Mouse (Mus musculus) embryonic fibroblast, embryonic 13.5 days (primary cell): ENCODE measurements around the gene Rbm18. TPM values are rescaled to one million over a fixed set of nuclear protein-coding genes. Genes with fewer than 3 reads are reported as not detected.
A peak's percentile ranks its signal among the peaks of the same experiment; 100 is the strongest.

Source experiments
- H3K27ac ChIP-seq: 2 replicates; pipeline ENCODE4 v1.5.1; 2012; ENCODE audit warnings: low read length, control low read depth, inconsistent platforms; ENCODE audit not compliant: insufficient read depth
- H3K4me1 ChIP-seq: 2 replicates; pipeline ENCODE4 v1.6.1; 2011; ENCODE audit warnings: low read length; ENCODE audit not compliant: control insufficient read depth, insufficient read depth
- H3K4me3 ChIP-seq: 2 replicates; pipeline ENCODE4 v1.5.1; 2011; ENCODE audit warnings: mild to moderate bottlenecking, control low read depth, low read length; ENCODE audit not compliant: insufficient read depth
- CTCF ChIP-seq: IDR thresholded peaks from 2 replicates; pipeline ENCODE4 v1.5.1; 2011; ENCODE audit warnings: mild to moderate bottlenecking, control low read depth, low read length, moderate library complexity, borderline replicate concordance; ENCODE audit not compliant: insufficient read depth
- POLR2A ChIP-seq: IDR thresholded peaks from 2 replicates; pipeline ENCODE4 v1.6.1; 2011; ENCODE audit warnings: low read depth, mild to moderate bottlenecking, control low read depth, low read length, moderate library complexity
- polyA plus RNA-seq: library from polyadenylated mRNA; stranded (reverse); fragments of >200 nt; gene quantifications from 2 replicates; pipeline ENCODE4 v1.2.4, GENCODE M21; 2011; ENCODE audit warnings: low read depth; ENCODE audit not compliant: missing spikeins, insufficient read length

The Rbm18 gene
- polyA plus RNA-seq, 1 experiment, result 54.1 TPM

GRCm38 (mm10) chr2:36097129-36097815, 39.3 kb downstream of the Rbm18 start:
- Histone ChIP-seq H3K4me3 (no peak overlapping the region), H3K4me1 (peaks cover 3% of the 10 kb centered on the region; the same call in 1 of the 2 replicates), H3K27ac (no peak overlapping the region)
- TF ChIP-seq CTCF (no peak), POLR2A (no peak)

DNA sequence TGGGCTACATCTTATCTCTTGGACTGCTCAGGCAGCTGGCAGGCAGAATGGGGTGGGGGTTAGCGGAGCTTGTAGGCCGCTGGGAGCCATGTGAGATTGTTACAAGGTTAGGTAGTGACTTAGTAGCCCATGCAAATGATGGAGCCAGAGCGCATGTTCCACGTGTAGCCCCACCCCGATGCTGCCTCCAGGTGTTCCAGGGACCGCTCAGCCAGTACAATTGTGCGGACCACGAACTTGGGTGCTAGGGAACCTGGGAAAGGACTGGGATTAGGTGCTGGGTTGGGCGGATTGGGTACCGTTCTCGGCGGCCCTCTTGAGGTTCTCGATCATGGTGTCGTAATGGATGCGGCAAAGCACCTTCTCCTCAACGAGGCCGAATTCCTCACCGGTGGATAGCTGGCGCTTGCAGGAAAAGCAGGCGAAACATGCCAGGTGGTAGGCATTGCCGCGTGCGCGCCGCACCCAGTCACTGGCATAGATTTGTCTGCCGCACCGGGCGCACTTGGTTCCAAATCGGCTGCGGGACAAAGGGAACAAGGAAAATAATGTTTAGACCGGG, 42.6 kb downstream of the Rbm18 start:
- H3K27ac ChIP-seq, result no peak overlapping the region
- TF ChIP-seq CTCF (no peak), POLR2A (no peak)
- no peaks in the 10 kb centered on the region; the same call in 1 of the 2 replicates for H3K4me1 ChIP-seq
- no peak overlapping the region for H3K4me3 ChIP-seq

- no peaks in the 10 kb centered on the region for H3K4me1 ChIP-seq
- no peak overlapping the region for H3K27ac ChIP-seq
- no peak for TF ChIP-seq POLR2A
- no peak for TF ChIP-seq CTCF
- no peak overlapping the region for H3K4me3 ChIP-seq
Observed at GRCm38 (mm10) chr2:36093301-36093700, 43.3 kb downstream of the Rbm18 start.

DNA sequence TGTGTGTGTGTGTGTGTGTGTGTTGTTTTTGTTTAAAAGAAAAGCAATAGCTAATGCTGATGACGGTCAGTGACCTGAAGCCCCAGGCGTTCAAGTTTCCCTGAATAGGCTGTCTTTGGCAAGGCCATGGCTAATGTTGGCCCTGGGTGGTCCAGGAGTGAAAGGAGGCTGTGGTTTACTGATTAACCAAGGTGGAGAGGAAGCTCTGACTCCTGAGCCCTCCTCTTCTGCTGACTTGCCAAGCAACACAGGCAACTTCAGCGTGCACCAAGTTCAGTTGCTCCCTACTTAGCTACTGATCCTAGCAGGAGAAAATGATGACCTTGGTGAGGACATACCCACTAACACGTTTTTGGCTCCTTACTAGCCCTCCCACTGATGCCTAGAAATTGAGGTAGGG, 43.8 kb downstream of the Rbm18 start:
- Histone ChIP-seq H3K27ac (no peak overlapping the region), H3K4me3 (no peak overlapping the region)
- TF ChIP-seq CTCF, result no peak
- no peak for TF ChIP-seq POLR2A

DNA sequence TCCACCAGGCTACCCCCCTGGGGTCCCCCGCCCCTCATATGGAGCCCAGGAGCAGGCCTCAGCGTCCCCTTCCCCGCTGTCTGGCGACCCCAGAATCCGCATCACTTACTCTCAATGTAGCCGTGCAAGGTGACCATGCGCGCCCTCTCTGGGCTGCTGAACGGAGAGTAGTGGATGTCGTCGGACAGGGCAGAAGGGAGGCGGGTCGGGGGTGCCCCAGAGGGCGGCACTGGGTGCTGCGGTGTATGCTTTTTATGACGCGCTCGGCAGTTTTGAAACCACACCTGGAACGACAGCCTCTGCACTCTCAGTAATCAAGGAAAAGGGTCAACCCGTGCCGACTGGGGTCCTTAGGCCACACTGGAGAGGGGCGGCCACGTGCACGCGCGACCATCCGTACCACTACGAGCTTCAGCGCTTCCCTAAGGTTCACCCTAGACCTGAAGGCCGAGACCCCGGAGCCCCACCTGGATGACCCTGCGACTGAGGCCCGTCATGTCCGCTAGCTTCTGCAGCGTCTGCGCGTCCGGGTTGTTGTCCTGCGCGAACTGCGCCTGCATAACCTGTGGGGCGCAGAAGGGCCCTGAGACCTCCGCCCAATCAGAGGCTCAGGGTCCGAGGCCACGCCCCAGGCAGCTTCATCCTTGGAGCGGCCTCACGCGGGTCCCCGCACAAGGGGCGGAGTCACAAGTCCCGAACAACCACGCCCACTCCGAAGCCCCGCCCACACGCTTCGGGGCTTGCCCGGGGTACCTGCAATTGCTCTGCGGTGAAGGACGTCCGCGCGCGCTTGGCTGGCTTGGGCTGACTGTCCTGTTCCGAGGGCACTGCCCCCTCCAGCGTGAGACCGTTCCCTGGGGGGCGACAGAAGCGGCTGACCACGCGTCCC, 45.5 kb downstream of the Rbm18 start:
- no peak for TF ChIP-seq CTCF
- no peak for TF ChIP-seq POLR2A
- H3K27ac ChIP-seq, result no peak overlapping the region
- H3K4me3 ChIP-seq, result peak overlapping the region; percentile 30

More for the DNA sequence above, 43.8 kb downstream of the Rbm18 start:
- H3K4me1 ChIP-seq, result no peaks in the 10 kb centered on the region

GRCm38 (mm10) chr2:36089190-36089589, 47.4 kb downstream of the Rbm18 start:
- no peaks in the 10 kb centered on the region for H3K4me1 ChIP-seq
- no peak overlapping the region for H3K27ac ChIP-seq
- no peak for TF ChIP-seq POLR2A
- TF ChIP-seq CTCF, result no peak
- no peak overlapping the region for H3K4me3 ChIP-seq

More for the DNA sequence above, 45.5 kb downstream of the Rbm18 start:
- no peaks in the 10 kb centered on the region for H3K4me1 ChIP-seq

- H3K4me3 ChIP-seq, result no peak overlapping the region
- H3K4me1 ChIP-seq, result no peaks in the 10 kb centered on the region
- no peak overlapping the region for H3K27ac ChIP-seq
- TF ChIP-seq POLR2A (no peak), CTCF (no peak)
Observed at GRCm38 (mm10) chr2:36085041-36085440, 51.5 kb downstream of the Rbm18 start.

- no peak for TF ChIP-seq POLR2A
- no peak for TF ChIP-seq CTCF
- H3K4me3 ChIP-seq, result no peak overlapping the region
- no peak overlapping the region for H3K27ac ChIP-seq
- H3K4me1 ChIP-seq, result no peaks in the 10 kb centered on the region
Observed at GRCm38 (mm10) chr2:36082802-36083580, 53.6 kb downstream of the Rbm18 start.

DNA sequence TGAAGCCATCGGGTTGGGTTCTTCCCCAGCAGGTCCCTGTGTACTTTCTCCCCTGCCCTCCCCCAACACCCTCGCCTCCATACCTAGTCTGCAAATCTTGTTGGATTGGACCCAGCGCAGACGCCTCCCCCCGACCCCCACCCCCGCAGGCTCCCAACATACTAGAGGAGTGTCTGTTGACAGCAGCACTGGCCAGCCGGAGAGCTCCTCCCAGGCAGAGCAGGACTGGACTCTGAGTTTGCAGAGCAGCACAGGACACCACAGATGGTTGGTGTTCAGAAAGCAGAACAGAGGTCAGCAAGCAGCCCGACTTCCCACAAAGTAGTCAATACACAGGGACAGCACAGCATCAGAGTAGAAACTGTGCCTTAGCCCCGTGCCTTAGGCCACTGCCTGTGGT, 55.1 kb downstream of the Rbm18 start:
- Histone ChIP-seq H3K4me1 (no peaks in the 10 kb centered on the region), H3K4me3 (no peak overlapping the region), H3K27ac (no peak overlapping the region)
- TF ChIP-seq CTCF, result no peak
- TF ChIP-seq POLR2A, result no peak
